Mouse (Mus musculus) liver, embryonic 13.5 days (tissue): Measurements from ENCODE around the gene Acot3. TPM values are rescaled to one million over a fixed set of nuclear protein-coding genes. Genes with fewer than 3 reads are reported as not detected.
"Not testable (repeated sequence)": the region's sequence is repeated elsewhere in the genome, so short reads cannot be mapped to it uniquely, and the experiment has no call there.

Experiments used
- ATAC-seq: fragments of 200-750 bp; cut with Nextera tagmentation; 2 replicates; pipeline ENCODE4 v1.8.0; 2017; ENCODE audit warnings: low read depth, mild to moderate bottlenecking, moderate number of reproducible peaks, moderate library complexity
- DNase-seq: peaks from one replicate; pipeline ENCODE4 v3.0.0; 2022
- H3K27ac ChIP-seq: fragments of 300-500 bp; sonication (generic); 2 replicates; pipeline ENCODE4 v1.5.1; 2015; ENCODE audit warnings: moderate library complexity, mild to moderate bottlenecking, inconsistent platforms
- H3K27me3 ChIP-seq: fragments of 300-500 bp; sonication (generic); 2 replicates; pipeline ENCODE4 v1.6.1; 2015; ENCODE audit warnings: mild to moderate bottlenecking, inconsistent platforms
- H3K36me3 ChIP-seq: fragments of 300-500 bp; sonication (generic); 2 replicates; pipeline ENCODE4 v1.6.1; 2015; ENCODE audit warnings: mild to moderate bottlenecking, inconsistent platforms
- H3K4me1 ChIP-seq: fragments of 300-500 bp; sonication (generic); replicated peaks from 2 replicates; pipeline ENCODE4 v1.6.1; 2015; ENCODE audit warnings: inconsistent platforms
- H3K4me2 ChIP-seq: fragments of 300-500 bp; sonication (generic); 2 replicates; pipeline ENCODE4 v1.6.1; 2015; ENCODE audit warnings: inconsistent platforms, mild to moderate bottlenecking, moderate library complexity
- H3K4me3 ChIP-seq: fragments of 300-500 bp; sonication (generic); replicated peaks from 2 replicates; pipeline ENCODE4 v1.5.1; 2015; ENCODE audit warnings: mild to moderate bottlenecking, inconsistent platforms
- H3K9ac ChIP-seq: fragments of 300-500 bp; sonication (generic); 2 replicates; pipeline ENCODE4 v1.6.1; 2015; ENCODE audit warnings: mild to moderate bottlenecking, inconsistent platforms
- H3K9me3 ChIP-seq: fragments of 300-500 bp; sonication (generic); replicated peaks from 2 replicates; pipeline ENCODE4 v1.6.1; 2016; ENCODE audit warnings: inconsistent platforms
- WGBS: fragments of 180-500 bp; shearing (Covaris S2); methylation state at CpG from one replicate; pipeline ENCODE4 v1.1.7; 2015; ENCODE audit not compliant: insufficient replicate concordance; 5-methylcytosine and 5-hydroxymethylcytosine counted together
- polyA plus RNA-seq: library from polyadenylated mRNA; unstranded; fragments of >200 nt; fragmentation: Nextera tagmentation; extraction: Ambion mirVana; gene quantifications from 2 replicates; pipeline ENCODE4 v1.2.1, GENCODE M21; 2015

Acot3 gene
- polyA plus RNA-seq, 1 experiment from 2014 or later = 4.2 TPM

GRCm38 (mm10) chr12:84023052-84023745, 28.7 kb upstream of the Acot3 start:
- Histone ChIP-seq H3K27ac (peak overlapping the region; percentile 36; the same call in 1 of the 2 replicates), H3K9me3 (no peaks in the 10 kb centered on the region), H3K9ac (no peak overlapping the region), H3K4me2 (no peak overlapping the region), H3K4me1 (no peaks in the 10 kb centered on the region), H3K4me3 (no peak overlapping the region), H3K27me3 (no peaks in the 10 kb centered on the region), H3K36me3 (no peaks in the 10 kb centered on the region; the same call in 1 of the 2 replicates)
- ATAC-seq (no peak), DNase-seq (no peak)
- 63% methylated on average over 9 of the region's 9 CpGs for WGBS

- Histone ChIP-seq H3K4me1 (no peaks in the 10 kb centered on the region), H3K4me2 (no peak overlapping the region), H3K9ac (no peak overlapping the region), H3K27me3 (no peaks in the 10 kb centered on the region), H3K9me3 (no peaks in the 10 kb centered on the region), H3K4me3 (no peak overlapping the region), H3K36me3 (no peaks in the 10 kb centered on the region), H3K27ac (no peak overlapping the region)
- WGBS = 80% methylated on average over 7 of the region's 7 CpGs
- DNase-seq (no peak), ATAC-seq (no peak)
Measured at GRCm38 (mm10) chr12:84025888-84026287, 26.1 kb upstream of the Acot3 start.

GRCm38 (mm10) chr12:84028328-84028727, 23.6 kb upstream of the Acot3 start:
- H3K4me1 ChIP-seq, H3K4me2 ChIP-seq, H3K27me3 ChIP-seq, H3K27ac ChIP-seq, ATAC-seq, H3K9ac ChIP-seq, H3K4me3 ChIP-seq, H3K36me3 ChIP-seq, H3K9me3 ChIP-seq, DNase-seq: not testable (repeated sequence)
- WGBS = 49% methylated on average over 3 of the region's 3 CpGs

GRCm38 (mm10) chr12:84029043-84029442, 22.9 kb upstream of the Acot3 start:
- not testable (repeated sequence) for DNase-seq, H3K4me2 ChIP-seq, H3K36me3 ChIP-seq, H3K9me3 ChIP-seq, H3K4me3 ChIP-seq, H3K27me3 ChIP-seq, H3K9ac ChIP-seq, ATAC-seq, H3K27ac ChIP-seq
- WGBS = 69% methylated on average over 1 of the region's 1 CpGs
- peaks cover 14% of the 10 kb centered on the region for H3K4me1 ChIP-seq

- H3K9me3 ChIP-seq = no peaks in the 10 kb centered on the region
- DNase-seq (peak; percentile 32), ATAC-seq (peak; percentile 45; the same call in 1 of the 2 replicates)
- no peak overlapping the region for H3K9ac ChIP-seq
- H3K4me1 ChIP-seq = peaks cover 20% of the 10 kb centered on the region
- 45% methylated on average over 4 of the region's 4 CpGs for WGBS
- H3K4me3 ChIP-seq = no peak overlapping the region
- no peak overlapping the region for H3K27ac ChIP-seq
- H3K27me3 ChIP-seq = no peaks in the 10 kb centered on the region
- H3K4me2 ChIP-seq = no peak overlapping the region
- H3K36me3 ChIP-seq = no peaks in the 10 kb centered on the region
Measured at GRCm38 (mm10) chr12:84030659-84031332, 21.1 kb upstream of the Acot3 start.

DNA sequence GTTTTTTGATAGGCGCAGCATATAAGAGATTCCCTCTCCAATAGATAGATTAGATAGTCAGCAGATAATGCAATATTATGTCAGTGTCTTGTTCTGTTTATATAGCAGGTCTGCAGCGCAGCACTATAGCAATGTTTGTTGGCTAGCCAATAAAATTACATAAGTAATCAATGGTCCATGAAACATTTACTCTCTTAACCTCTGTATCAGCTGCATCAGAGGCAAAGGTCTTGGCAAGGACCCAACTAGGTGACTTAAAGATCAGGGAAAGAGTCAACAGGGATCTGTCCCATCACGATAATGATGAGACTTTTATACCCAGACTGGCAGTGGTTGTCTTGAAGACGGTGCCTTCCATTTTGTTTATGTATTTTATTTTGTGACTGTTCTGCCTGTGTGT, 19.1 kb upstream of the Acot3 start:
- no peak for ATAC-seq
- H3K4me2 ChIP-seq = no peak overlapping the region
- DNase-seq = no peak
- H3K4me1 ChIP-seq = peaks cover 20% of the 10 kb centered on the region
- H3K9me3 ChIP-seq = no peaks in the 10 kb centered on the region
- no peaks in the 10 kb centered on the region for H3K36me3 ChIP-seq
- H3K27ac ChIP-seq = no peak overlapping the region
- 62% methylated on average over 4 of the region's 4 CpGs for WGBS
- no peak overlapping the region for H3K4me3 ChIP-seq
- no peak overlapping the region for H3K9ac ChIP-seq
- H3K27me3 ChIP-seq = peaks cover 6% of the 10 kb centered on the region

- DNase-seq, H3K4me2 ChIP-seq, H3K4me3 ChIP-seq, H3K36me3 ChIP-seq, H3K9ac ChIP-seq, H3K27me3 ChIP-seq, H3K9me3 ChIP-seq, H3K27ac ChIP-seq: not testable (repeated sequence)
- WGBS = 38% methylated on average over 2 of the region's 2 CpGs
- peaks cover 20% of the 10 kb centered on the region for H3K4me1 ChIP-seq
- ATAC-seq = peak; percentile 31; the same call in 1 of the 2 replicates
Measured at GRCm38 (mm10) chr12:84033302-84033701, 18.6 kb upstream of the Acot3 start.

GRCm38 (mm10) chr12:84034108-84034507, 17.8 kb upstream of the Acot3 start:
- H3K4me3 ChIP-seq = no peak overlapping the region
- no peak overlapping the region for H3K9ac ChIP-seq
- DNase-seq (no peak), ATAC-seq (no peak)
- H3K4me2 ChIP-seq = no peak overlapping the region
- no peaks in the 10 kb centered on the region for H3K36me3 ChIP-seq
- H3K27ac ChIP-seq = no peak overlapping the region
- H3K4me1 ChIP-seq = peaks cover 20% of the 10 kb centered on the region
- 20% methylated on average over 4 of the region's 4 CpGs for WGBS
- peaks cover 15% of the 10 kb centered on the region for H3K27me3 ChIP-seq
- H3K9me3 ChIP-seq = no peaks in the 10 kb centered on the region

GRCm38 (mm10) chr12:84038241-84038640, 13.7 kb upstream of the Acot3 start, which contains the start of gene Acot4:
TSS of gene Acot4 (plus strand) at chr12:84038379.
- peaks cover 16% of the 10 kb centered on the region for H3K27me3 ChIP-seq
- peak within 1 kb of the TSS; percentile 61 for H3K4me2 ChIP-seq
- H3K4me1 ChIP-seq = peaks cover 17% of the 10 kb centered on the region
- peak within 1 kb of the TSS; percentile 47 for H3K4me3 ChIP-seq
- H3K9ac ChIP-seq = peak within 1 kb of the TSS; percentile 43
- not testable (repeated sequence) for H3K27ac ChIP-seq, H3K9me3 ChIP-seq, DNase-seq, H3K36me3 ChIP-seq
- 0 out of 2 replicates have a peak, but pooled peaks have one; percentile 38 for ATAC-seq
- 6% methylated on average over 32 of the region's 32 CpGs for WGBS

DNA sequence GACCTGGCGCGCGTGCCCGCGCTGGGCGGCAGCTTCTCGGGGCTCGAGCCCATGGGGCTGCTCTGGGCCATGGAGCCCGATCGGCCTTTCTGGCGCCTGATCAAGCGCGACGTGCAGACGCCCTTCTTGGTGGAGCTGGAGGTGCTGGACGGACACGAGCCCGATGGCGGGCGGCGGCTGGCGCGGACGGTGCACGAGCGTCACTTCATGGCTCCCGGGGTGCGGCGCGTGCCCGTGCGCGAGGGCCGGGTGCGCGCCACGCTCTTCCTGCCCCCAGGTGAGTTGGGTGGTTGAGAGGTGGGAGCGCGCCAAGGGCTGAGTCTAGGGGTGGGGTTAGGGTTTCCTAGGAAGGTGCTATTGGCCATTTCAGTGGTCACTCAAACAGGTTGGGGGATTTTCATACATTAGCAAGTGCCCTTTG, 13.2 kb upstream of the Acot3 start, which contains the start of gene Gm49366:
Gm49366 (plus strand) TSS at position 245 of the 421 bp plus-strand sequence.
- Histone ChIP-seq H3K27me3 (peaks cover 16% of the 10 kb centered on the region), H3K4me2 (peak within 1 kb of the TSS; percentile 61), H3K4me3 (peak within 1 kb of the TSS; percentile 47), H3K4me1 (peaks cover 12% of the 10 kb centered on the region; the same call in 1 of the 2 replicates), H3K9ac (peak within 1 kb of the TSS; percentile 43)
- H3K36me3 ChIP-seq, H3K27ac ChIP-seq, DNase-seq, H3K9me3 ChIP-seq: not testable (repeated sequence)
- 2% methylated on average over 39 of the region's 39 CpGs for WGBS
- peak; percentile 61 for ATAC-seq

- ATAC-seq (peak; percentile 61), DNase-seq (no peak)
- Histone ChIP-seq H3K4me3 (no peak overlapping the region), H3K36me3 (peaks cover 6% of the 10 kb centered on the region; the same call in 1 of the 2 replicates), H3K9me3 (no peaks in the 10 kb centered on the region), H3K27me3 (peaks cover 16% of the 10 kb centered on the region), H3K9ac (no peak overlapping the region), H3K4me1 (peaks cover 4% of the 10 kb centered on the region; the same call in 1 of the 2 replicates), H3K27ac (peak overlapping the region; percentile 71), H3K4me2 (no peak overlapping the region)
- 62% methylated on average over 5 of the region's 5 CpGs for WGBS
Measured at GRCm38 (mm10) chr12:84042248-84042647, 9.7 kb upstream of the Acot3 start.
